Mouse (Mus musculus): ENCODE measurements around the gene Vill.

GRCm38 (mm10) chr9:119064296-119064695, 11.7 kb downstream of the Vill start:
- TF ChIP-seq CTCF (IDR thresholded peaks at IDR 0.05; ENCODE audit: borderline replicate concordance, insufficient read depth, low read length): no peak
- no peak for TF ChIP-seq POLR2A (IDR thresholded peaks at IDR 0.05; ENCODE audit: low read depth, low read length)
